Mouse (Mus musculus): ENCODE data around the gene Tmem74b. TPM values are rescaled to one million over a fixed set of nuclear protein-coding genes. Genes with fewer than 3 reads are reported as not detected.

Tmem74b gene
- polyA plus RNA-seq (2016; fragmentation: Nextera tagmentation; extraction: Ambion mirVana) = 0.11 and 0.30 TPM in 2 replicates

DNA sequence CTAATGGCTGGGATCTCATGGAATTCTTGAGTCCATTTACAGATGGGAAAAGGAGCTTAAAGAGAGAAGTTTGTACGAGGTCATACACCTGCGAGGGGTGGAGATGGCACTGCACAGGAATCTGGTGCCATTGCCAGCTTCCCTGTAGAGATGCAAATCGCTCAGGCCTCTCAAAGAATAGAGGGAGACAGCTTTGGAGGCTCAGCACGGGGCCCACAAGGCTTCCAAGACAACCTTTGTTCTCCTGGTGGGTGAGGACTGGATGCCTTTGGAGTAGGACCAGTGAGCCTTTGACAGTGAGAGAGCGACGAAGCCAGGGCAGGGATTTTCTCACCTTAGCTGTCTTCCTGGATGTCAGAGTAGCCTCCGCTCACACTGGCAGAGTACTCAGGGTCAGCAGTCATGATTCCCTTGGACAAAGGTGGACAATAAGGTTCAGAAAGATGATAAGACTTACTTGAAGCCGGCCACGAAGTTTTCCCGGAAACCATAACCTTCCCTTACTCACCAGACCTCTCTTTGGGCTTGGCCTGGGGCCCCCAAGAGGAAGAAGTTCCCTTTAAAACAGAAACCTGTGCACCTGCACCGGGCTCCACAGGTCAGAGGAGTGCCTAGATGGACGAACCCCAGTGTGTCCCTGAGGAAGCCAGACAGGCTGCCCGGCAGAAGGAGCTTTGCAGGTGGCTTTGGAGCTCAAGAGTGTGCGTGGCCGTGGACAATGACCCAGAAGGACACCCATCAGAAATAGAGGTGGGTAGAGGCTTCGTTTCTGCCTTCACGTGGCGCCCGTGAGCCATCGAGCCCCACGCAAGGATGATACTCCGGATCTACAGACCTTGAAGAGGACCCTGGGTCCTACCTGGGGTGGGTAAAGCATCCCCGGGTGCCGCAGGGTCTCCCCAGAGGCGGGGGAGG, at the start of gene Tmem74b:
Tmem74b (plus strand) TSS at position 778 of the 915 bp plus-strand sequence.
- Histone ChIP-seq H3K4me2 (peak within 1 kb of the TSS; percentile 73), H3K36me3 (no peaks in the 10 kb centered on the region), H3K9me3 (replicated peaks) (no peaks in the 10 kb centered on the region), H3K27ac (no peak within 1 kb of the TSS), H3K4me1 (peaks cover 11% of the 10 kb centered on the region; the same call in 1 of the 2 replicates), H3K9ac (peak within 1 kb of the TSS; percentile 57), H3K4me3 (peak within 1 kb of the TSS; percentile 54), H3K27me3 (replicated peaks) (peaks cover 72% of the 10 kb centered on the region)
- no peak for ATAC-seq
- WGBS (ENCODE audit: insufficient replicate concordance) = 7% methylated on average over 25 of the region's 25 CpGs

DNA sequence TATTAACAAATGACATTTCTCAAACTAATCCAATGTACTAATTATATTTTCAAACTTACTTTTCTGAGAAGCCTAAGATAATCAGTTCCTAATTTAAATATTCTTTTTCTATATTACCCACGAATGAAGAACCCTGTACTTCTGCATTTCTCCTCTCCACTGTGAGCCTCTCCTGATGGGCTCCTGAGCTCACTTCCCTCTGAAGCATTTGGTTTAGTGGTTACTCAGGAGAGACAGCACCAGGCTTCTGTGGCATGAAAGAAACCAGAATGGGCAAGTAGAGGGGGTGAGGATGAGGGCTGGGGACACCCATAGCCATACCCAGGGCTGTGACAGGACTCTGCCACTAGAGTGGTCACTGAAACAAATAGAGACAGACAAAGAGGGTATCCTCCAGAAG, 49.8 kb upstream of the Tmem74b start:
- WGBS (ENCODE audit: insufficient replicate concordance) = 14% methylated on average over 1 of the region's 1 CpGs
- no peaks in the 10 kb centered on the region for H3K4me1 ChIP-seq

DNA sequence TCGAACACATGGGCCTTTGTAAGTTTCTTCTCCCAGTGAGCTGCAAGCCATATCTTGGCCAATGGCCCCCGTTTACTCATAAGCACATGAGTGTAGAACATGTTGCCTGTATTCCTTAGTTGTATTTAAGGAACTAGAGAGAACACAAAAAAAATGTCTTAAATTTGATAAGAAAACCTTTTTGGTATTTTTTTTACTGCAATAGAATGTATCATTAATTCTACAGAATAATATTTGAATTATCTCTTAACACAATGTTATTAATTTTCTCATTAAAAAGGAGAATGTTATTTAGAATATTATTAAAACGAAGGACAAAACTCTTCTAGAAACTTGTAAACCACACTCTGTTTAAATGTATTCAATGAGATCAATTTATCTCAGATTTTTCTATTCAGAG, 33.4 kb upstream of the Tmem74b start, which contains the start of gene Rad21l:
Rad21l (minus strand) TSS at position 101 of the 400 bp plus-strand sequence.
- H3K9ac ChIP-seq = no peak within 1 kb of the TSS
- no peaks in the 10 kb centered on the region for H3K9me3 ChIP-seq (replicated peaks)
- H3K4me1 ChIP-seq = peaks cover 9% of the 10 kb centered on the region
- no peak for ATAC-seq
- H3K4me2 ChIP-seq = no peak within 1 kb of the TSS
- H3K36me3 ChIP-seq = no peaks in the 10 kb centered on the region
- H3K4me3 ChIP-seq = no peak within 1 kb of the TSS
- no peak within 1 kb of the TSS for H3K27ac ChIP-seq
- H3K27me3 ChIP-seq (replicated peaks) = peaks cover 19% of the 10 kb centered on the region
- WGBS (ENCODE audit: insufficient replicate concordance) = 42% methylated on average over 3 of the region's 3 CpGs

More for the DNA sequence above, 49.8 kb upstream of the Tmem74b start:
- H3K9ac ChIP-seq = no peak overlapping the region
- no peaks in the 10 kb centered on the region for H3K27me3 ChIP-seq (replicated peaks)
- no peak overlapping the region for H3K4me3 ChIP-seq
- H3K27ac ChIP-seq = no peak overlapping the region
- no peaks in the 10 kb centered on the region for H3K9me3 ChIP-seq (replicated peaks)
- ATAC-seq = no peak
- no peaks in the 10 kb centered on the region for H3K36me3 ChIP-seq
- H3K4me2 ChIP-seq = no peak overlapping the region

DNA sequence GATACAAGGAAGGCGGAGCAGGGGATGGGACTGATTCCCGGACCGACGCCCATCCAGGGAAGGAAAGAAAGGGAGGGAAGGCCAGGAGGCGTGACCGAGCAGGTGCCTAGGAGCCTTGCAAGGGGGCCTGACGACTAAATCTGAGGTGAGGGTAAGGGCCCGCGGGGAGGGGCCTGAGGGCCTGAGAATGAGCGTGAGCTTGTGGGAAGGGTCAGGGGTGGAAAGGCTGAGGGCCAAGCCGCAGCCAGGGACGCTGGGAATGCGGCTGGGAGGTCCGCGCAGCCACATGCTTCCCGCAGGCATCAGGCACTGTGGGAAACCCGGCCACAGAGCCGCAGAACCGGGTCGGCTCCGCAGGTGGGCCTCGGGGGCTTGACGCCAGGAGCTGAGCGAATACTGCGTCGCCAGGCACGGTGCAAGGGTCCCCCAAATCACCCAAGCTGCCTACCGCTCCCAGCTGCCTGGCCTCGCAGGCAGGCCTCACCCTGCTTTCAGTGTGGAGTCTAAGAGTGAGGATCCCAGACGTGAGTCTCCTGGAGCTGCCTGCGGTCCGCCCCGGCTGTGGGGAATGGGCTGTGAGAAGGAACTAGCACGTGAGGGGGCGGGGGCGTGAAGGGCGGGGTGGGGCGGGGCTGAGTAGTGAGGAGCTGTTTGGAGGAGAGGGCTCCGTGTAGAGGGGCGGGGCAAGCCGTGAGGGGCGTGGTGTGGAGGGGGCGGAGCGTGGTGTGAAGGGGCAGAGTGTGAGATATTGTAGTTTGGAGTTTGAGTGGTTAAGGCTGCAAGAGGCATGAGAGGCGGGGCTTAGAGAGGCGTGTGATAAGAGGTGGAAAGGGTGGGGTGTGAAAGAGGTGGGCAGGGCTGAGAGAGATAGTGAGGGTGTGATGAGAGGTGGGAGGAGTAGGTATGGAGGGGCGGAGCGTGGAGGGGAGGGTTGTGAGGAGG, 31.5 kb upstream of the Tmem74b start:
- WGBS (ENCODE audit: insufficient replicate concordance) = 31% methylated on average over 48 of the region's 48 CpGs
- Histone ChIP-seq H3K27ac (no peak overlapping the region), H3K9me3 (replicated peaks) (no peaks in the 10 kb centered on the region), H3K4me3 (no peak overlapping the region), H3K4me1 (peaks cover 9% of the 10 kb centered on the region), H3K27me3 (replicated peaks) (peaks cover 19% of the 10 kb centered on the region), H3K9ac (no peak overlapping the region), H3K4me2 (no peak overlapping the region), H3K36me3 (no peaks in the 10 kb centered on the region)
- ATAC-seq = peak; percentile 77

DNA sequence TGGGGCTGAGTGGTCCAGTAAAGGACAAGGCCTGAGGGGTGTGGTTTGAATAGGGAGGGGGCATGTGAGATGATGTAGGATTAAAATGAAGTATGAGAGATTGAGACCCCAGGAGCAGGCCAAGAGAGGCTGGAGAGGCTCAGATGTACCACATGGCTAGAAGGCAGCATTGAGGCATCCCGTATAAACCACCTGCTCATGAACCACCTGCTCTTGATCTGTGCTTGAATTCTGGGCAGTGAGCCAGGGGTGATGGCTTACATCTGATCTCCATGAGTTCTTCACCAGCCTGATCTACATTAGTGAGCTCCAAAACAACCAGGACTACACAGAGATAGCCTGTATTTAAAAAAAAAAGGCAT, 30.9 kb upstream of the Tmem74b start:
- Histone ChIP-seq H3K4me2 (no peak overlapping the region), H3K27me3 (replicated peaks) (peaks cover 19% of the 10 kb centered on the region), H3K36me3 (no peaks in the 10 kb centered on the region), H3K27ac (no peak overlapping the region), H3K4me1 (peaks cover 9% of the 10 kb centered on the region), H3K9ac (no peak overlapping the region), H3K4me3 (no peak overlapping the region), H3K9me3 (replicated peaks) (no peaks in the 10 kb centered on the region)
- no peak for ATAC-seq
- WGBS (ENCODE audit: insufficient replicate concordance) = 68% methylated on average over 1 of the region's 1 CpGs

DNA sequence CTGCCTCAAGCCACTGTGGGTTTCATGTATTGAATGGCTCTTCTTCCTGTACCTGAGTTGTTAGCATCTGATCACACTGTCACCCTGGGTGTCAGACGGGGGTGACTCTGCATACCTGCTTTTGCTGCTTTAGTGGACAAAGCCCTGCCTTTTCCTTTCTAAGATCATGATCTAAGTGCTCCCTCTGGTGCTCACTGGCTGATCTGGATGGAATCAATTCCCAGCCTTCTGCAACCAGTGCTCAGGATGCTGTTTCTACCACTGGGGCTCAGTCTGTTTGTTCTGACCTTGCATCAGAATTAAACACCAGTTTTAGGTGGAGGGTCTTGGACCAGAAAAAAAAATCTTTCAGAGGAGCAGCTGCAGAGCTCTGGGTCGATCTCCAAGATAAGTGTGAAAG, 25.6 kb upstream of the Tmem74b start:
- H3K27ac ChIP-seq = no peak overlapping the region
- H3K9ac ChIP-seq = no peak overlapping the region
- H3K9me3 ChIP-seq (replicated peaks) = no peaks in the 10 kb centered on the region
- ATAC-seq = no peak
- H3K4me1 ChIP-seq = no peaks in the 10 kb centered on the region
- H3K4me2 ChIP-seq = no peak overlapping the region
- H3K4me3 ChIP-seq = no peak overlapping the region
- peaks cover 3% of the 10 kb centered on the region; the same call in 1 of the 2 replicates for H3K27me3 ChIP-seq (replicated peaks)
- WGBS (ENCODE audit: insufficient replicate concordance) = 40% methylated on average over 2 of the region's 2 CpGs
- no peaks in the 10 kb centered on the region for H3K36me3 ChIP-seq

DNA sequence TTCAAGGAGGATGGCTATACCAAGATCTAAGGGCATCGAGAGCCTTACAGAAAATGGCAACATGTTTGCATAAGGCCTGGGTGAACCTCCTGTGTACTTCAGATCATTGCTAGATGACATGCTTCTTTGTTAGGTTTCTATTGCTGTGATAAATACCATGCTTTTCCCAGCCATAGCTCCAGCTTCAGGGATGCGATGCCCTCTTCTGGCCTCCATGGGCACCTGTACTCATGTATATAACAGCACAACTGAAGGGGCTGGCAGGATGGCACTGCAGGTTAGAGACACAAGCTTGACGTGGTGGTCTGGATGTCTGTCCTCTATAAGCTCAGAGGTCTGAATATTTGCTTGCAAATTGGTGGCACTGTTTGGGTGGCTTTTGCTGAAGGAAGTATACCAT, 19.5 kb upstream of the Tmem74b start:
- Histone ChIP-seq H3K4me1 (no peaks in the 10 kb centered on the region), H3K4me2 (no peak overlapping the region), H3K27ac (no peak overlapping the region), H3K4me3 (no peak overlapping the region), H3K9me3 (replicated peaks) (no peaks in the 10 kb centered on the region), H3K36me3 (no peaks in the 10 kb centered on the region), H3K27me3 (replicated peaks) (no peaks in the 10 kb centered on the region), H3K9ac (no peak overlapping the region)
- WGBS (ENCODE audit: insufficient replicate concordance) = 41% methylated on average over 3 of the region's 3 CpGs
- ATAC-seq = no peak

DNA sequence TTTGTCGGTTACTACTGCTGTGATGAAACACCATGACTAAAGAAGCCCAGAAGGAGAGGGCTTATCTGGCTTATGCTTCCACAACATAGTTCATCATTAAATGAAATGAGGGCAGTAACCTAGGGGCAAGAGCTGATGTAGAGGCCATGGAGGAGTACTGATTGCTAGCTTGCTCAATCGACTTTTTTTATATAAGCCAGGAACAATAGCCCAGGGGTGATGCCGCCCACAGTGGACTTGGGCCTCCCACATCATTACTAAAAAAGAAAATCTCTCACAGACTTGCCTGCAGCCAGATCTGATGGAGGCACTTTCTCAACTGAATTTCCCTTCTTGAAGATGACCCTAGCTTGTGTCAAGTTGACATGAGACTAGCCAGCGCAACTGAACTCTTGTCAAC, 18.8 kb upstream of the Tmem74b start:
- no peak for ATAC-seq
- no peaks in the 10 kb centered on the region for H3K9me3 ChIP-seq (replicated peaks)
- no peak overlapping the region for H3K9ac ChIP-seq
- no peak overlapping the region for H3K4me3 ChIP-seq
- no peaks in the 10 kb centered on the region for H3K4me1 ChIP-seq
- no peaks in the 10 kb centered on the region for H3K36me3 ChIP-seq
- no peak overlapping the region for H3K27ac ChIP-seq
- 57% methylated on average over 4 of the region's 4 CpGs for WGBS (ENCODE audit: insufficient replicate concordance)
- no peak overlapping the region for H3K4me2 ChIP-seq
- H3K27me3 ChIP-seq (replicated peaks) = no peaks in the 10 kb centered on the region

DNA sequence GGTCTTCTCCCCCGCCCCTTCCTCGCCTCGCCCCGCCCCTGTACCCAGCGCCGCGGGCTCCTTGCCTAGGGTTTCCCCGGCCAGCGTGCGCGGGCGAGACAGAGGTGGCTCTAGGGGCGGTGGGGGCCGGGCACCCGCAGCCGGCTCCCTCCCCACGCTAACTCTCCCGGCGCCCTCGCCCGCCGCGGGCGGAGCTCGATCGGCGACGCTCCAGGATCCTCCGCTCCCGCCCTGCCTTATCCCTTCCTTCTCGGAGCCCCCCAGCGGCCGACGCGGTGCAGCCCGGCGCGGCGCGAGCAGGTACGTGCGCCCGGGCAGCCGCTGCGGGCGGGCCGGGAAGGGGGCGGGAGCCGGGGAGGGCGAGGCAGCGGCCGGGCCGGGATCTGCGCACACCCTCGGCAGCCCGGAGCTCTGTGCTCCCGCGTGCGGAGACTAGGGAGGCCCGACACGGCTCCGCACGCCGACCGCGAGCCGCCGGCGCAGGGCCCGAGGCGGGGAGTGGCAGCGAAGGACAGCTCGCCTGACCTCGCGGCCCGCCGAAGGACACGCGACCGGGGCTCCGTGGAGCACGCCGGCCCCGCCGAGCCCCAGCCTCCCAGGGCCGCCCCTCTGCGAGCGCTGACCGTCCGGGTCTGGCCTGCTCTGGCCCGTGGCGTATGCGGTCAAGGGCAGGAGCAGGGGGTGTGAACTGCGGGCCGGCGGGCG, 490 bp downstream of the Tmem74b start:
- peaks cover 75% of the 10 kb centered on the region for H3K27me3 ChIP-seq (replicated peaks)
- H3K27ac ChIP-seq = no peak overlapping the region
- 1% methylated on average over 82 of the region's 97 CpGs for WGBS (ENCODE audit: insufficient replicate concordance)
- no peaks in the 10 kb centered on the region for H3K36me3 ChIP-seq
- H3K4me3 ChIP-seq = peak overlapping the region; percentile 54
- peak overlapping the region; percentile 73 for H3K4me2 ChIP-seq
- peaks cover 11% of the 10 kb centered on the region; the same call in 1 of the 2 replicates for H3K4me1 ChIP-seq
- H3K9me3 ChIP-seq (replicated peaks) = no peaks in the 10 kb centered on the region
- ATAC-seq = peak; percentile 50
- peak overlapping the region; percentile 57 for H3K9ac ChIP-seq

DNA sequence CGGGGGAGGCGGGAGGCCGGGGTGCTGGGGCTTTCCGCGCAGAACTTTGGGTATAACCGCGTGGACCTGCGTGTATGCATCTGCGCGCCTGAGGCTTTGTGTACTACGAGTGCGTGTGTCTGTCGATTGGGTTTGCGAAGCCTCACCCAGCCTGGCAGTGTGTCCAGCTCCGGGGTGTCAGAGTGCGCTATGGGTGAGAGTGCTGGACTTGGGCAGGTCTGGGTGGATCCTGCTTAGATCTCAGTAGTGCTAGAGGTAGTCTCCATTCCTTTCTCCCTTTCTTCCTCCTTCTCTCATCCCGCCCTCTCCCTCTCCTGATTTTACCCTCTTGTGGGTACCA, 1.0 kb downstream of the Tmem74b start:
- no peak overlapping the region for H3K27ac ChIP-seq
- peak overlapping the region; percentile 73 for H3K4me2 ChIP-seq
- H3K4me1 ChIP-seq = peaks cover 11% of the 10 kb centered on the region; the same call in 1 of the 2 replicates
- 3% methylated on average over 16 of the region's 17 CpGs for WGBS (ENCODE audit: insufficient replicate concordance)
- 0 out of 2 replicates have a peak, but pooled peaks have one; percentile 1 for ATAC-seq
- no peaks in the 10 kb centered on the region for H3K36me3 ChIP-seq
- H3K9ac ChIP-seq = no peak overlapping the region
- peak overlapping the region; percentile 54 for H3K4me3 ChIP-seq
- H3K27me3 ChIP-seq (replicated peaks) = peaks cover 75% of the 10 kb centered on the region
- H3K9me3 ChIP-seq (replicated peaks) = no peaks in the 10 kb centered on the region

DNA sequence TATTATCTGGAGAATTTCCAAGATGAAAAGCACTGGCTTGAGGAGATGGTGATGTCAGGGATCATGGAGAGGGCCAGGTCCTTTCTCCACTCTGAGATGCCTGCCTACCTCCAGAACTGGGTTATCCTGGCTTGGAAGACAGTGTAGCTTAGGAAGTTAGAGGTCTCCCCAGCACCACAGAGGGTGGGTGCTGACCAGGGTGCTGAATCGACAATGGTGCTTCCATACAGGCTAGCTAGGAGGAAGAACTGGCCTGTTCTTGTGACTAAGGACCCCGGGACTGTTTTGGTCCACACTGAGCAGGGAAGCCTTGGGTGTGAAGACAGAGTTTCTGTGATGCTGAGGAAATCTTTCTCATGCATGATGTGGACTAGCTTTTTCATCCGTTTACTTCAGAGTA, 10.8 kb downstream of the Tmem74b start:
- Histone ChIP-seq H3K4me1 (no peaks in the 10 kb centered on the region), H3K27ac (no peak overlapping the region), H3K4me2 (no peak overlapping the region), H3K4me3 (no peak overlapping the region), H3K36me3 (peaks cover 26% of the 10 kb centered on the region), H3K9ac (no peak overlapping the region), H3K27me3 (replicated peaks) (0 out of 2 replicates have a peak, but pooled peaks cover 3% of the 10 kb centered on the region), H3K9me3 (replicated peaks) (no peaks in the 10 kb centered on the region)
- 28% methylated on average over 3 of the region's 3 CpGs for WGBS (ENCODE audit: insufficient replicate concordance)
- ATAC-seq = no peak
